Mouse (Mus musculus) gastrocnemius, postnatal 4 days (tissue): ENCODE data around the gene Cnga4. TPM values are rescaled to one million over a fixed set of nuclear protein-coding genes. Genes with fewer than 3 reads are reported as not detected.
"Not testable (repeated sequence)": the region's sequence is repeated elsewhere in the genome, so short reads cannot be mapped to it uniquely, and the experiment has no call there.

Experiments used
- DNase-seq, 2 experiments: peaks; one replicate each; pipeline ENCODE4 v3.0.0; 2021 to 2022; ENCODE audit warnings: low spot score in 2 of 2, mixed read lengths in 2 of 2
- total RNA-seq, 2 experiments: library from RNA; stranded (reverse); gene quantifications; 2 replicates each; pipeline ENCODE4 v1.2.3; 2021

The Cnga4 gene
- total RNA-seq, 2 experiments from 2014 or later = not detected

GRCm38 (mm10) chr7:105414385-105414784 is 10.0 kb downstream of the Cnga4 start:
- no peak for DNase-seq

DNA sequence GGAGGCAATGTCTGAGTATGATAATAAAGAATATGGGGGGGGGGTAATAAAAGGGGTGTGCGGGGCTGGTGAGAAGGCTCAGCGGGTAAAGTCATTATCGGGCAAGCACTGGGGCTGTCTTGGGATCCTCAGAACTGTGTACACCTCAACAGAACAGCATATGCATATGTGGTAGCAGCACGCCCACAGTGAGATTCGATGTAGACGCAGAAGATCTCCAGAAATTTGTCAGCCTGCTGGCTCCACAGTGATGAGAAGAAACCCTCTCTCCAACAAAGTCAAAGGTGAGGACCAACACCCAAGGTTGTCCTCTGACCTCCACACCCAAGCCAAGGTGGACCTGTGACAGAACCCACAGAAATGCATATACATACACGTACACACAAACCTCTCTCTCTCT is 12.2 kb downstream of the Cnga4 start:
- no peak for DNase-seq

GRCm38 (mm10) chr7:105418106-105418505 is 13.7 kb downstream of the Cnga4 start:
- no peak for DNase-seq

DNA sequence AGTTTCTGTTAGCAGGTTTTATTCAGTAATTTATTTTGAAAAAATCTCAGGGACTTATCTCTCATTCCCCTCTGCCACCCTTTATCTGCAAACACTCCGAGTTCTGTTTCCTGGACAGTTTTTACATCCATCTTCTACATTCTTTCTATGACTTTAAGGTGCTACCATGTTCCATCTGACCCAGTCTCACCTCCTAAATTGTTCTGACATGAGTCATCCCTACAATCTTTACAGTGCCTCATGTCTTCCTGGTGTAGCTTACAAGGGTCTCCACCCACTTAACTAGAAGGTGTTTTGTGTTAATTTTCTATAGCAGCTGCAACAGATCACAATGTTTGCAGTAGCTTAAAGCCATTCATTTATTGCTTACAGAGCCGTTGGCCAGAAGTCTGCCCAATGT is 16.5 kb downstream of the Cnga4 start:
- DNase-seq = no peak

- no peak for DNase-seq
Observed at GRCm38 (mm10) chr7:105424368-105424767, 20.0 kb downstream of the Cnga4 start.

DNA sequence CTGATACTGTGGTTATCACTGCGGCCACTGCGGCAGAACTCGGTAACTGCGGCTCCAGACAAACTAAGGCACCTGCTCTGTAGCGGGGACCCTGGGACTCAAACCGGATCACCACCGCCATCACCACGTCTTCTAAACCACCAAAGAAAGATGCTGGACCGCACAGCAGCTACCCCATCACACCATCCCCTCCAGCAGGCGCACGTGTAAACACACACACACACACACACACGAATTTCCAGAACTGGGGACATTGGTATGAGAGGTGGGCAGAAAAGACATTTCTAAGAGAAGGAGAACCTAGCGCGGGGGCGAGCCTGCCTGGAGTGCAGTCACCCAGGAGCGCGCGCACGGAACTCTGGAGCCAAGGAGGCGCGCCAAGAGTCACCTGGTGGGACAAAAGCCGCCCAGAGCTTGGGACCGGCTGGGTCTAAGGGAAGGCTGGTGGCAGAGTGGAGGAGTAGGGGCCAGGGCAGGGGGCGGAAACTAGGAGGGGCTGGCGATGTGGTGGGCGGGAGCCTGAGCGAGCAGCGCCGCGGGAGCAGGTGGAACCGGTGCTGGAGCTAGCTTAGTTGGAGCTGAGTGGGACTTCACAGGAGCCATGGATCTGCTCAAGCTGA is 21.2 kb downstream of the Cnga4 start, which contains the start of gene Cckbr:
Gene Cckbr (plus strand): TSS at position 308 of the 620 bp plus-strand sequence.
- DNase-seq = no peak

GRCm38 (mm10) chr7:105426051-105426450 is 21.7 kb downstream of the Cnga4 start:
- DNase-seq = no peak

DNA sequence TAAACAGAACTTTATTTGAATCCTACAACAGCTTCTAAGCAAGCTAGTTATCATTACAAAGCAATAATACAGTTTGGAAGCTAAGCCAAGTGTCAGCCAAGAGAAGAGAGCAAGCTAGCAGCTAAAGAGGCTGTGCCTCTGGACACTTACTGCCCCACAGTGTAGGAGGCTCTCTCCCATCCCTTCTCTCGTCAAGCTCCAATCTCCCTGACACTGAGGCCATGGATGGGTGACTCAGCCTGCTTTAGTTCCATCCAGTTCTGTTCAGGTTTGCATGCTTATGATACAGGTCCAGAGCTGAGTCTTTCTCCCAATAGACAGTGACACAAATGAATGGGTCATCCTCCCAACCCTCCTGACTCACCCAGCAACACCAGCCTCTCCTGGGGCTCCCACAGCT is 27.7 kb downstream of the Cnga4 start:
- no peak for DNase-seq

- no peak for DNase-seq
Observed at GRCm38 (mm10) chr7:105433859-105434258, 29.5 kb downstream of the Cnga4 start.

DNA sequence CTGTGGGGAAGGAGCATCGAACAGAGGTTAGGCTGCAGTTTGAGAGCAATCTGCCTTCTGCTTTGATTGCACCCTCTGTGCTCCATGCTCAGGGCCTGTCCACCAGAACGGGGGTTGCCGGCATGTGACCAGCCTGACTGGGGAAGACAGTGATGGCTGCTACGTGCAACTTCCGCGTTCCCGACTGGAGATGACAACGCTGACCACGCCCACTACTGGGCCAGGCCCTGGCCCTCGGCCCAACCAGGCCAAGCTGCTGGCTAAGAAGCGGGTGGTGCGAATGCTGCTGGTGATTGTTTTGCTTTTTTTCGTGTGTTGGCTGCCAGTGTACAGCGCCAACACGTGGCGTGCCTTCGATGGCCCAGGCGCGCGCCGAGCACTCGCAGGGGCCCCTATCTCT is 30.4 kb downstream of the Cnga4 start:
- no peak for DNase-seq

GRCm38 (mm10) chr7:105437979-105438772 is 33.8 kb downstream of the Cnga4 start:
- DNase-seq = no peak

GRCm38 (mm10) chr7:105441426-105441825 is 37.1 kb downstream of the Cnga4 start:
- DNase-seq = no peak

GRCm38 (mm10) chr7:105445076-105445475 is 40.7 kb downstream of the Cnga4 start:
- DNase-seq = no peak

- not testable (repeated sequence) for DNase-seq
Observed at GRCm38 (mm10) chr7:105453345-105453744, 49.0 kb downstream of the Cnga4 start.

Other genes with a start within 250 kb of the Cnga4 start
- not detected for gene Olfr684, start 240.9 kb upstream of the Cnga4 start, total RNA-seq
- gene Olfr685, start 218.6 kb upstream of the Cnga4 start, total RNA-seq = not detected
- gene Olfr686, start 197.1 kb upstream of the Cnga4 start, total RNA-seq = not detected
- not detected for gene Olfr688, start 116.5 kb upstream of the Cnga4 start, total RNA-seq
- not detected for gene Olfr689, start 93.4 kb upstream of the Cnga4 start, total RNA-seq
- gene Olfr690, start 70.5 kb upstream of the Cnga4 start, total RNA-seq = not detected
- gene Olfr691, start 62.3 kb upstream of the Cnga4 start, total RNA-seq = not detected
- gene Olfr692, start 36.3 kb upstream of the Cnga4 start, total RNA-seq = not detected
- gene Gm5901, start 29.5 kb upstream of the Cnga4 start, total RNA-seq = not detected
- 10 to 100 TPM; 21.0 to 24.9 TPM for gene Fam160a2, start 4.5 kb upstream of the Cnga4 start, total RNA-seq
- not detected for gene Cckbr, start 21.2 kb downstream of the Cnga4 start, total RNA-seq
- gene Cavin3, start 77.7 kb downstream of the Cnga4 start, total RNA-seq = 10 to 100 TPM; 63.8 to 65.3 TPM
- 10 to 100 TPM; 36.3 to 39.2 TPM for gene Smpd1, start 149.8 kb downstream of the Cnga4 start, total RNA-seq
- gene Apbb1, start 177.1 kb downstream of the Cnga4 start, total RNA-seq = 10 to 100 TPM; 15.0 to 16.6 TPM
- 1 to 10 TPM in 1 of 2 experiments, under 1 TPM in 1; 0.66 to 9.8 TPM for gene Hpx, start 195.6 kb downstream of the Cnga4 start, total RNA-seq
- 10 to 100 TPM; 26.2 to 34.9 TPM for gene Trim3, start 229.0 kb downstream of the Cnga4 start, total RNA-seq
- gene Timm10b, start 235.5 kb downstream of the Cnga4 start, total RNA-seq = 10 to 100 TPM; 78.9 to 88.0 TPM
- 10 to 100 TPM; 39.9 to 41.7 TPM for gene Arfip2, start 235.8 kb downstream of the Cnga4 start, total RNA-seq
- gene Gm45799, start 236.0 kb downstream of the Cnga4 start, total RNA-seq = 1 to 10 TPM; 2.8 to 4.0 TPM
- gene Dnhd1, start 246.3 kb downstream of the Cnga4 start, total RNA-seq = 1 to 10 TPM; 2.2 to 3.0 TPM